ENCODE assay signal across 8 mouse cellular contexts in genomic region chr2:148048484-148049129, GRCm38 (mm10). TPM values are rescaled to one million over a fixed set of nuclear protein-coding genes. Genes with fewer than 3 reads are reported as not detected.
A peak's percentile ranks its signal among the peaks of the same experiment; 100 is the strongest.
DNase-seq lines count a peak whose midpoint lies in the region; ATAC-seq and TF ChIP-seq lines count a peak whose summit lies in the region.
"Had no signal": no experiment of that assay in that cellular context is flagged by ENCODE, and none has a peak within 500 bp of the region (broad histone marks: within the 10 kb centered on the region; RNA-seq: fewer than 3 reads in every experiment).

No protein-coding gene starts in this region.

- H3K27me3 ChIP-seq in E14TG2a.4 (ENCODE audit: insufficient read depth, low read length), result peaks cover 77% of the 10 kb centered on the region
- peaks cover 100% of the 10 kb centered on the region for H3K27me3 ChIP-seq in embryonic facial prominence, embryonic 13.5 days
- peaks cover 90% of the 10 kb centered on the region for H3K27me3 ChIP-seq in megakaryocyte, embryonic 14.5 days (replicated peaks)
- H3K27me3 ChIP-seq in stomach, embryonic 15.5 days (replicated peaks), result peaks cover 66% of the 10 kb centered on the region

- peak; percentile 80 to 87 for DNase-seq in adrenal gland, adult 18-20 months (ENCODE audit: low spot score in 2 of 2)
- DNase-seq in heart, postnatal 10 days, result peak; percentile 58 to 77
- DNase-seq in kidney, postnatal 4 days, result peak; percentile 87 to 89

- TF ChIP-seq CTCF in E14TG2a.4 (conservative IDR thresholded peaks at IDR 0.05; ENCODE audit: low read length), result peak; percentile 70

- no peak overlapping the region for H3K9ac ChIP-seq in embryonic facial prominence, embryonic 13.5 days
- H3K9ac ChIP-seq in stomach, embryonic 15.5 days, result no peak overlapping the region

- peaks cover 20% of the 10 kb centered on the region for H3K9me3 ChIP-seq in E14TG2a.4 (ENCODE audit: low read length)
- H3K9me3 ChIP-seq in embryonic facial prominence, embryonic 13.5 days, result no peaks in the 10 kb centered on the region; the same call in 1 of the 2 replicates
- peaks cover 20% of the 10 kb centered on the region for H3K9me3 ChIP-seq in megakaryocyte, embryonic 14.5 days
- no peaks in the 10 kb centered on the region for H3K9me3 ChIP-seq in stomach, embryonic 15.5 days

- H3K4me2 ChIP-seq in embryonic facial prominence, embryonic 13.5 days, result peak overlapping the region; percentile 47
- peak overlapping the region; percentile 51 for H3K4me2 ChIP-seq in stomach, embryonic 15.5 days

- peaks cover 51% of the 10 kb centered on the region for H3K4me1 ChIP-seq in E14TG2a.4 (replicated peaks; ENCODE audit: low read depth, low read length)
- peaks cover 26% of the 10 kb centered on the region for H3K4me1 ChIP-seq in embryonic facial prominence, embryonic 13.5 days
- H3K4me1 ChIP-seq in megakaryocyte, embryonic 14.5 days, result peaks cover 38% of the 10 kb centered on the region
- H3K4me1 ChIP-seq in stomach, embryonic 15.5 days, result peaks cover 11% of the 10 kb centered on the region; the same call in 1 of the 2 replicates

- no peak overlapping the region for H3K27ac ChIP-seq in embryonic facial prominence, embryonic 13.5 days
- H3K27ac ChIP-seq in stomach, embryonic 15.5 days, result no peak overlapping the region

- under 1% methylated on average over 41 of the region's 41 CpGs for WGBS in embryonic facial prominence, embryonic 13.5 days
- WGBS in stomach, embryonic 15.5 days, result under 1% methylated on average over 41 of the region's 41 CpGs

- H3K36me3 ChIP-seq in E14TG2a.4 (ENCODE audit: insufficient read depth, low read length), result no peaks in the 10 kb centered on the region
- no peaks in the 10 kb centered on the region for H3K36me3 ChIP-seq in embryonic facial prominence, embryonic 13.5 days
- no peaks in the 10 kb centered on the region for H3K36me3 ChIP-seq in megakaryocyte, embryonic 14.5 days (replicated peaks; ENCODE audit: low read length)
- H3K36me3 ChIP-seq in stomach, embryonic 15.5 days, result no peaks in the 10 kb centered on the region

- intact Hi-C loops in heart, postnatal 10 days (cut with DNase I), result loop anchor here (1.0 to 5.0 kb wide), 3 partner anchors 64 to 240 kb away; no protein-coding TSS in a partner anchor

- H3K4me3 ChIP-seq in E14TG2a.4 (replicated peaks; ENCODE audit: low read length), result peak overlapping the region; percentile 70
- peak overlapping the region; percentile 27 for H3K4me3 ChIP-seq in embryonic facial prominence, embryonic 13.5 days
- H3K4me3 ChIP-seq in megakaryocyte, embryonic 14.5 days (replicated peaks), result peak overlapping the region; percentile 50
- H3K4me3 ChIP-seq in stomach, embryonic 15.5 days (replicated peaks), result peak overlapping the region; percentile 29

- ATAC-seq in embryonic facial prominence, embryonic 13.5 days (ENCODE audit: insufficient number of reproducible peaks, insufficient read depth, low FRiP score, low TSS enrichment, low read depth), result no peak
- no peak for ATAC-seq in stomach, embryonic 15.5 days (ENCODE audit: insufficient read depth, low FRiP score, low read depth)

RNA-seq across cellular contexts. Expression of gene Foxa2, which starts 1.8 kb away (rescaled TPM):
- not detected for total RNA-seq in adrenal gland, adult 18-20 months (2021)
- polyA plus RNA-seq in embryonic facial prominence, embryonic 13.5 days (2015; fragmentation: Nextera tagmentation; extraction: Ambion mirVana), result 0.17 TPM in 1 of 2 replicates, not detected in the other
- total RNA-seq in heart, postnatal 10 days (2021), result not detected
- not detected in 2 replicates for polyA plus RNA-seq in megakaryocyte, embryonic 14.5 days (2012; ENCODE audit: insufficient read depth, low replicate concordance)
- polyA plus RNA-seq in stomach, embryonic 15.5 days (2015; fragmentation: Nextera tagmentation; extraction: Ambion mirVana), result 13.0 and 18.4 TPM in 2 replicates
- total RNA-seq: hematopoietic stem cell, adult 5-6 weeks had no signal

Comparison
In these comparisons a context has a peak if more than half of its experiments do, and no peak if none do; other contexts are left out.
1. RNA of gene Foxa2, which starts 1.8 kb away (polyA plus RNA-seq): 13.0 to 18.4 TPM in stomach, embryonic 15.5 days; 0.17 TPM in embryonic facial prominence, embryonic 13.5 days and not detected in megakaryocyte, embryonic 14.5 days; every median in the first group is over 10 times any median in the second.
2. Peak in every context shown above with its lines, with median percentiles within 50 percentile points of each other: H3K4me3 ChIP-seq and DNase-seq.